Mouse (Mus musculus) left cerebral cortex, adult 9 months (tissue): ENCODE data around the gene Csk.

Experiments
- DNase-seq, 2 experiments: peaks; one replicate each; pipeline ENCODE4 v3.0.0; 2022; ENCODE audit warnings: low spot score in 2 of 2

Gene Csk

GRCm38 (mm10) chr9:57657843-57658242 is 4.4 kb upstream of the Csk start:
- DNase-seq: no peak

GRCm38 (mm10) chr9:57656631-57657350 is 3.4 kb upstream of the Csk start:
- no peak for DNase-seq

- peak in 1 of 2 experiments; percentile 97 for DNase-seq
Measured at GRCm38 (mm10) chr9:57655749-57656148, 2.3 kb upstream of the Csk start.

- DNase-seq: no peak
Measured at GRCm38 (mm10) chr9:57654966-57655365, 1.5 kb upstream of the Csk start.

GRCm38 (mm10) chr9:57652855-57653254 is 576 bp downstream of the Csk start:
- no peak for DNase-seq

GRCm38 (mm10) chr9:57652351-57652750 is 1.1 kb downstream of the Csk start:
- no peak for DNase-seq

GRCm38 (mm10) chr9:57650786-57651311 is 2.6 kb downstream of the Csk start:
- no peak for DNase-seq

GRCm38 (mm10) chr9:57650130-57650785 is 3.2 kb downstream of the Csk start:
- no peak for DNase-seq

- DNase-seq: no peak
Measured at GRCm38 (mm10) chr9:57647286-57648108, 5.9 kb downstream of the Csk start.

- no peak for DNase-seq
Measured at GRCm38 (mm10) chr9:57646551-57647103, 6.8 kb downstream of the Csk start.

- peak; percentile 63 to 91 for DNase-seq
Measured at GRCm38 (mm10) chr9:57644944-57645893, 8.2 kb downstream of the Csk start.

GRCm38 (mm10) chr9:57644442-57644943 is 8.9 kb downstream of the Csk start:
- no peak for DNase-seq

- DNase-seq: no peak
Measured at GRCm38 (mm10) chr9:57643856-57644180, 9.6 kb downstream of the Csk start.

- no peak for DNase-seq
Measured at GRCm38 (mm10) chr9:57643169-57643855, 10.1 kb downstream of the Csk start.

GRCm38 (mm10) chr9:57641775-57642550 is 11.5 kb downstream of the Csk start:
- DNase-seq: no peak

GRCm38 (mm10) chr9:57641022-57641421 is 12.4 kb downstream of the Csk start:
- no peak for DNase-seq

GRCm38 (mm10) chr9:57640384-57640783 is 13.0 kb downstream of the Csk start:
- peak in 1 of 2 experiments; percentile 46 for DNase-seq

GRCm38 (mm10) chr9:57639661-57640328 is 13.6 kb downstream of the Csk start:
- DNase-seq: no peak
